Mouse (Mus musculus): ENCODE measurements around the gene Mex3a. TPM values are rescaled to one million over a fixed set of nuclear protein-coding genes. Genes with fewer than 3 reads are reported as not detected.

The Mex3a gene
- polyA plus RNA-seq, 1 experiment, result not detected

- Histone ChIP-seq H3K27ac (ENCODE audit: insufficient read depth, low read depth, low read length) (no peak overlapping the region), H3K4me1 (ENCODE audit: control insufficient read depth, insufficient read depth, low read length) (no peaks in the 10 kb centered on the region), H3K4me3 (ENCODE audit: insufficient read depth, low read depth, low read length) (no peak overlapping the region)
- TF ChIP-seq POLR2A (IDR thresholded peaks at IDR 0.05; ENCODE audit: insufficient read depth, low read depth, low read length), result no peak
- no peak for TF ChIP-seq CTCF (IDR thresholded peaks at IDR 0.05; ENCODE audit: insufficient read depth, low read depth, low read length)
- WGBS, result 72% methylated on average over 7 of the region's 7 CpGs
Measured at GRCm38 (mm10) chr3:88563966-88564365, 31.8 kb downstream of the Mex3a start.

DNA sequence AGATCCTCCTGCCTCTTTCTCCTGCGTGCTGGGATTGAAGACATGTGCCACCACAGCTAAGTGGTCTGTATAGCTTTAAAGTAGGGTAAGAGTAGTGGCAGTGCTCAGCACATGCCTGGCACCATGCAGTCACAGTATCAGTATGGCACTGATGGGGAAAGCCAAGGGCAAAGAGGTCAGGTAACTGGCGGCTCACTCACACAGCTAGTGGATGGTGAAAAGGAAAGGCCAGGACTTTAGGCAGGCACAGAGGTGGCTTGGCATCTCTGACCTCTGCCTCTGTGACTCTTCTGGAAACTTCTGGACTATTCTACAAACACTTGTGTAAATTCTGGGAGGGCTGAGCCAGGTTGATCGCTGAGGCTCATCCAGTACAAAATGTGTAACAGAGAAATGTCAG lies 33.9 kb downstream of the Mex3a start:
- Histone ChIP-seq H3K27ac (ENCODE audit: insufficient read depth, low read depth, low read length) (no peak overlapping the region), H3K4me1 (ENCODE audit: control insufficient read depth, insufficient read depth, low read length) (no peaks in the 10 kb centered on the region), H3K4me3 (ENCODE audit: insufficient read depth, low read depth, low read length) (no peak overlapping the region)
- TF ChIP-seq CTCF (IDR thresholded peaks at IDR 0.05; ENCODE audit: insufficient read depth, low read depth, low read length), result no peak
- TF ChIP-seq POLR2A (IDR thresholded peaks at IDR 0.05; ENCODE audit: insufficient read depth, low read depth, low read length), result no peak
- 93% methylated on average over 3 of the region's 3 CpGs for WGBS

DNA sequence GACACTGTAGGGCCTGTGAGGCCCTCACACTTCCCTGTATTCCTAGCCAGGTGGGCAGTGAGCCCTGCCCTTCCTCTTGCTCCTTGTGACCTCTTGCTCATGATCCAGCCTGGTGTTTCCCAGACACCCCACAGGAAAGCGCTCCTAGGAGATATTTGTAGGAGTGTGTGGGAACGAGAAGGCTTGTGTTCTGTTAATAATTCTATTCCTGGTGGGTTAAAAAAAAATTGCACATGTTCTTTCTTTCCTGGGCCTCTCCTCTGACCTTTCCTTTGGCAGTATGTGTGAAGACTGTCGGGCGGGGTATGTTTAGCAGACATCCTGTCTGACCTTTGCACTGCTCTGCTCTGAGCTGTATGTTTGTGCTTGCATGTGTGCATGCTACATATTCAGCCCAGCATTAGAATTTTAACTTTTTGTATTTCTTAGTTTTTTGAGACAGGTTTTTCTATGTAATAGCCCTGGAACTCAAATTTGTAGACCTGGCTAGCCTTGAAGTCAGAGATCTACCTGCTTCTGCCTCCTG lies 34.4 kb downstream of the Mex3a start:
- Histone ChIP-seq H3K27ac (ENCODE audit: insufficient read depth, low read depth, low read length) (no peak overlapping the region), H3K4me3 (ENCODE audit: insufficient read depth, low read depth, low read length) (no peak overlapping the region), H3K4me1 (ENCODE audit: control insufficient read depth, insufficient read depth, low read length) (no peaks in the 10 kb centered on the region)
- WGBS, result 65% methylated on average over 4 of the region's 4 CpGs
- TF ChIP-seq CTCF (IDR thresholded peaks at IDR 0.05; ENCODE audit: insufficient read depth, low read depth, low read length) (no peak), POLR2A (IDR thresholded peaks at IDR 0.05; ENCODE audit: insufficient read depth, low read depth, low read length) (no peak)

- Histone ChIP-seq H3K4me1 (ENCODE audit: control insufficient read depth, insufficient read depth, low read length) (no peaks in the 10 kb centered on the region), H3K4me3 (ENCODE audit: insufficient read depth, low read depth, low read length) (no peak overlapping the region)
- WGBS, result 82% methylated on average over 6 of the region's 6 CpGs
Measured at GRCm38 (mm10) chr3:88567892-88568291, 35.7 kb downstream of the Mex3a start.

GRCm38 (mm10) chr3:88568615-88569014 lies 36.4 kb downstream of the Mex3a start:
- no peak for TF ChIP-seq POLR2A (IDR thresholded peaks at IDR 0.05; ENCODE audit: insufficient read depth, low read depth, low read length)
- H3K4me1 ChIP-seq (ENCODE audit: control insufficient read depth, insufficient read depth, low read length), result no peaks in the 10 kb centered on the region
- no peak overlapping the region for H3K27ac ChIP-seq (ENCODE audit: insufficient read depth, low read depth, low read length)
- 98% methylated on average over 2 of the region's 2 CpGs for WGBS
- H3K4me3 ChIP-seq (ENCODE audit: insufficient read depth, low read depth, low read length), result no peak overlapping the region

More at GRCm38 (mm10) chr3:88567892-88568291, 35.7 kb downstream of the Mex3a start:
- H3K27ac ChIP-seq (ENCODE audit: insufficient read depth, low read depth, low read length), result no peak overlapping the region
- no peak for TF ChIP-seq POLR2A (IDR thresholded peaks at IDR 0.05; ENCODE audit: insufficient read depth, low read depth, low read length)
- no peak for TF ChIP-seq CTCF (IDR thresholded peaks at IDR 0.05; ENCODE audit: insufficient read depth, low read depth, low read length)

DNA sequence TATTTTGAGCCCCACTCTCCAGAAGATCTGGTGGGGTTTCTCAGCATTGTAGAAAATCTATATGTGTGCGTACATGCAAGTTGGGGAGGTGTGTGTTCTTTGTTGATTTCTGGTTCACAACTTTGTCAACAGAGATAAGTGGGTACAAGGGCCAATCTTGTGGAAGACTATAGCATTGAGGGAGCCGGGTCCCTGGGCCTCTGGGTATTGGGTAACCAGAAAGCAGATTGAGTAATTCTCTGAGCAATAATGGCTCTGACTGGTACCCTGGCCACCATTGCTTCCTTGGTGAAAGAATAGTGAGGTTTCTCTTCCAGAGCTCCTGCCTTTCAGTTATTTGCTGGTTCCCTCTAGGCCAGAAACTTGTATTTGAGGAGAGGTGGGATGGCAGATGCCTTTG lies 36.9 kb downstream of the Mex3a start:
- H3K4me3 ChIP-seq (ENCODE audit: insufficient read depth, low read depth, low read length), result no peak overlapping the region
- no peak for TF ChIP-seq POLR2A (IDR thresholded peaks at IDR 0.05; ENCODE audit: insufficient read depth, low read depth, low read length)
- no peak for TF ChIP-seq CTCF (IDR thresholded peaks at IDR 0.05; ENCODE audit: insufficient read depth, low read depth, low read length)
- no peak overlapping the region for H3K27ac ChIP-seq (ENCODE audit: insufficient read depth, low read depth, low read length)
- no peaks in the 10 kb centered on the region for H3K4me1 ChIP-seq (ENCODE audit: control insufficient read depth, insufficient read depth, low read length)
- WGBS, result 100% methylated on average over 2 of the region's 2 CpGs

- Histone ChIP-seq H3K4me3 (ENCODE audit: insufficient read depth, low read depth, low read length) (no peak overlapping the region), H3K4me1 (ENCODE audit: control insufficient read depth, insufficient read depth, low read length) (no peaks in the 10 kb centered on the region), H3K27ac (ENCODE audit: insufficient read depth, low read depth, low read length) (no peak overlapping the region)
- TF ChIP-seq CTCF (IDR thresholded peaks at IDR 0.05; ENCODE audit: insufficient read depth, low read depth, low read length) (no peak), POLR2A (IDR thresholded peaks at IDR 0.05; ENCODE audit: insufficient read depth, low read depth, low read length) (no peak)
- WGBS, result 88% methylated on average over 5 of the region's 5 CpGs
Measured at GRCm38 (mm10) chr3:88569694-88570093, 37.5 kb downstream of the Mex3a start.

DNA sequence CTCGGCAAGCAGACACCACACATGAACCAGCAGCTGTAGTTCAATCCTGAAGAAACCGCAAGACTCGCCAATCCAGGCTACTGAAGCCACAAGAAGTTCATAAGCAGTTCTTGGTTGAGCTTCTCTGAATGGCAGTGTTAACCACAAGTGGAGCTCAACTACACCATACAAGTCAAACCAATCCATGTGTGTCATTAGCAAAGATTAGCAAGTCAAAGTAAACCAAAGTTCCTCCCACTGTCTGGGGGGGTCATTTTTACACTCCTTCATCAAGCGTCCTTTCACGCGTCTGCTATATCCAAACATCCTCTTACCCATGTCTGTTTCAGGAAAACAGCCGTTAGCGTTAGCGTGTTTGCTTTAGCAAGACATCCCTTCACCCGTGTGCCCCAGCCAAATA lies 38.1 kb downstream of the Mex3a start:
- H3K4me1 ChIP-seq (ENCODE audit: control insufficient read depth, insufficient read depth, low read length), result no peaks in the 10 kb centered on the region
- TF ChIP-seq CTCF (IDR thresholded peaks at IDR 0.05; ENCODE audit: insufficient read depth, low read depth, low read length), result no peak
- H3K4me3 ChIP-seq (ENCODE audit: insufficient read depth, low read depth, low read length), result no peak overlapping the region
- WGBS, result 93% methylated on average over 10 of the region's 10 CpGs
- H3K27ac ChIP-seq (ENCODE audit: insufficient read depth, low read depth, low read length), result no peak overlapping the region

- H3K4me3 ChIP-seq (ENCODE audit: insufficient read depth, low read depth, low read length), result no peak overlapping the region
- no peak for TF ChIP-seq POLR2A (IDR thresholded peaks at IDR 0.05; ENCODE audit: insufficient read depth, low read depth, low read length)
- no peak for TF ChIP-seq CTCF (IDR thresholded peaks at IDR 0.05; ENCODE audit: insufficient read depth, low read depth, low read length)
- no peaks in the 10 kb centered on the region for H3K4me1 ChIP-seq (ENCODE audit: control insufficient read depth, insufficient read depth, low read length)
- WGBS, result 77% methylated on average over 1 of the region's 1 CpGs
- no peak overlapping the region for H3K27ac ChIP-seq (ENCODE audit: insufficient read depth, low read depth, low read length)
Measured at GRCm38 (mm10) chr3:88571856-88572255, 39.7 kb downstream of the Mex3a start.

GRCm38 (mm10) chr3:88572835-88573234 lies 40.6 kb downstream of the Mex3a start:
- TF ChIP-seq CTCF (IDR thresholded peaks at IDR 0.05; ENCODE audit: insufficient read depth, low read depth, low read length) (no peak), POLR2A (IDR thresholded peaks at IDR 0.05; ENCODE audit: insufficient read depth, low read depth, low read length) (no peak)
- Histone ChIP-seq H3K4me1 (ENCODE audit: control insufficient read depth, insufficient read depth, low read length) (no peaks in the 10 kb centered on the region), H3K4me3 (ENCODE audit: insufficient read depth, low read depth, low read length) (no peak overlapping the region), H3K27ac (ENCODE audit: insufficient read depth, low read depth, low read length) (no peak overlapping the region)
- 80% methylated on average over 2 of the region's 2 CpGs for WGBS

All from olfactory bulb, adult 2 months (tissue).